Mouse (Mus musculus) heart, embryonic 14.5 days (tissue): ENCODE measurements around the gene Gm4450. TPM values are rescaled to one million over a fixed set of nuclear protein-coding genes. Genes with fewer than 3 reads are reported as not detected.
"Not testable (repeated sequence)": the region's sequence is repeated elsewhere in the genome, so short reads cannot be mapped to it uniquely, and the experiment has no call there.

Source experiments
- ATAC-seq: fragments of 200-750 bp; cut with Nextera tagmentation; 2 replicates; pipeline ENCODE4 v1.8.0; 2017; ENCODE audit warnings: low read depth, moderate TSS enrichment; ENCODE audit not compliant: insufficient number of reproducible peaks, insufficient read depth, low FRiP score
- H3K27ac ChIP-seq, 2 experiments: fragments of 200-500 bp in 1 of 2; fragments of 300-500 bp in 1 of 2; sonication (generic) in 1 of 2; replicated peaks in 1 of 2; 2 replicates each; pipeline ENCODE4 v1.5.1; 2012 to 2014; ENCODE audit warnings: low read depth in 2 of 2, low read length in 2 of 2, control low read depth in 1 of 2, mild to moderate bottlenecking in 1 of 2, mixed read lengths in 1 of 2; ENCODE audit not compliant: control insufficient read depth in 1 of 2, insufficient read depth in 1 of 2
- H3K27me3 ChIP-seq: fragments of 300-500 bp; sonication (generic); 2 replicates; pipeline ENCODE4 v1.6.1; 2014; ENCODE audit warnings: mild to moderate bottlenecking, low read length, control low read depth; ENCODE audit not compliant: control insufficient read depth, insufficient read depth
- H3K36me3 ChIP-seq: fragments of 300-500 bp; sonication (generic); 2 replicates; pipeline ENCODE4 v1.6.1; 2014; ENCODE audit warnings: mild to moderate bottlenecking, control low read depth, low read length, mixed read lengths; ENCODE audit not compliant: control insufficient read depth, insufficient read depth
- H3K4me1 ChIP-seq, 2 experiments: fragments of 200-500 bp in 1 of 2; fragments of 300-500 bp in 1 of 2; sonication (generic) in 1 of 2; 2 replicates each; pipeline ENCODE4 v1.6.1; 2012 to 2014; ENCODE audit warnings: low read length in 2 of 2, control low read depth in 1 of 2, mixed read lengths in 1 of 2; ENCODE audit not compliant: control insufficient read depth in 2 of 2, insufficient read depth in 2 of 2
- H3K4me2 ChIP-seq: fragments of 300-500 bp; sonication (generic); 2 replicates; pipeline ENCODE4 v1.6.1; 2014; ENCODE audit warnings: mild to moderate bottlenecking, low read length
- H3K4me3 ChIP-seq, 2 experiments: fragments of 200-500 bp in 1 of 2; fragments of 300-500 bp in 1 of 2; sonication (generic) in 1 of 2; 2 replicates each; pipeline ENCODE4 v1.5.1; 2012 to 2014; ENCODE audit warnings: low read length in 2 of 2, mild to moderate bottlenecking in 2 of 2, control low read depth in 1 of 2, low read depth in 1 of 2, moderate library complexity in 1 of 2; ENCODE audit not compliant: control insufficient read depth in 1 of 2, insufficient read depth in 1 of 2
- H3K9ac ChIP-seq: fragments of 300-500 bp; sonication (generic); 2 replicates; pipeline ENCODE4 v1.6.1; 2014; ENCODE audit warnings: mild to moderate bottlenecking, low read length
- H3K9me3 ChIP-seq: fragments of 300-500 bp; sonication (generic); 2 replicates; pipeline ENCODE4 v1.6.1; 2016; ENCODE audit warnings: low read length, control low read depth; ENCODE audit not compliant: control insufficient read depth
- WGBS: fragments of 180-500 bp; shearing (Covaris S2); extraction: QIAGEN DNeasy Blood & Tissue Kit; methylation state at CpG from one replicate; pipeline ENCODE4 v1.1.7; 2014; 5-methylcytosine and 5-hydroxymethylcytosine counted together
- polyA plus RNA-seq: library from polyadenylated mRNA; unstranded; fragments of >200 nt; fragmentation: Nextera tagmentation; extraction: Ambion mirVana; gene quantifications from 2 replicates; pipeline ENCODE4 v1.2.1, GENCODE M21; 2014

Gene Gm4450
- polyA plus RNA-seq, 1 experiment from 2014 or later, result not detected

GRCm38 (mm10) chr3:98405877-98406276, 51.0 kb downstream of the Gm4450 start:
- not testable (repeated sequence) for H3K27me3 ChIP-seq, H3K4me2 ChIP-seq, H3K9me3 ChIP-seq, H3K4me3 ChIP-seq, ATAC-seq, H3K9ac ChIP-seq, H3K36me3 ChIP-seq
- Histone ChIP-seq H3K27ac (0 out of 4 replicates have a peak overlapping the region, but pooled peaks of 1 of the 2 experiments have one; percentile 19), H3K4me1 (peaks cover 13 to 25% of the 10 kb centered on the region in 2 experiments)
- 75% methylated on average over 5 of the region's 6 CpGs for WGBS

- not testable (repeated sequence) for H3K4me2 ChIP-seq, H3K9ac ChIP-seq, H3K4me3 ChIP-seq, H3K36me3 ChIP-seq, H3K9me3 ChIP-seq, H3K27me3 ChIP-seq
- 0 out of 2 replicates have a peak, but pooled peaks have one; percentile 7 for ATAC-seq
- Histone ChIP-seq H3K4me1 (peaks cover 13 to 25% of the 10 kb centered on the region in 2 experiments), H3K27ac (peak overlapping the region; percentile 6 to 71; a peak in 3 of 4 replicates)
- 49% methylated on average over 9 of the region's 9 CpGs for WGBS
Measured at GRCm38 (mm10) chr3:98404268-98404895, 52.5 kb downstream of the Gm4450 start.

Other genes with a start within 250 kb of the Gm4450 start
- 0.20 TPM in 1 of 2 replicates, not detected in the other for gene Reg4, start 235.0 kb downstream of the Gm4450 start, polyA plus RNA-seq
- gene Hmgcs2, start 176.7 kb downstream of the Gm4450 start, polyA plus RNA-seq, result 12.4 and 14.0 TPM in 2 replicates
- 74.7 and 88.4 TPM in 2 replicates for gene Phgdh, start 117.1 kb downstream of the Gm4450 start, polyA plus RNA-seq
- 11.1 and 13.3 TPM in 2 replicates for gene Zfp697, start 74.7 kb downstream of the Gm4450 start, polyA plus RNA-seq
- gene Hsd3b4, start 53.4 kb upstream of the Gm4450 start, polyA plus RNA-seq, result not detected in 2 replicates
- not detected in 2 replicates for gene Gm10681, start 131.7 kb upstream of the Gm4450 start, polyA plus RNA-seq
- gene Hsd3b5, start 173.1 kb upstream of the Gm4450 start, polyA plus RNA-seq, result not detected in 2 replicates